Mouse (Mus musculus) bone marrow macrophage, adult 2 months (primary cell): ENCODE measurements around the gene Ern1.

Experiments
- CTCF ChIP-seq: IDR thresholded peaks from 2 replicates; pipeline ENCODE4 v1.5.1; 2012; ENCODE audit warnings: low read depth, mild to moderate bottlenecking, low read length, moderate library complexity
- POLR2A ChIP-seq: IDR thresholded peaks from 2 replicates; pipeline ENCODE4 v1.6.1; 2012; ENCODE audit warnings: mild to moderate bottlenecking, low read depth, low read length, borderline replicate concordance

- TF ChIP-seq POLR2A, result no peak
- no peak for TF ChIP-seq CTCF
Observed at GRCm38 (mm10) chr11:106374559-106374958, 113.1 kb downstream of the Ern1 start.
